Mouse (Mus musculus): ENCODE measurements around the gene Dffb. TPM values are rescaled to one million over a fixed set of nuclear protein-coding genes. Genes with fewer than 3 reads are reported as not detected.

Dffb gene
- total RNA-seq, 2 experiments from 2014 or later: 2.9 to 3.7 TPM

Other genes starting within 250 kb of the Dffb start
- gene A430005L14Rik, start 17.9 kb downstream of the Dffb start, total RNA-seq (2021): 10 to 100 TPM; 18.8 to 21.4 TPM
- 10 to 100 TPM; 25.3 to 28.2 TPM for gene Cep104, start 68 bp upstream of the Dffb start, total RNA-seq (2021)
- gene Lrrc47, start 36.6 kb upstream of the Dffb start, total RNA-seq (2021): 10 to 100 TPM; 55.6 to 58.5 TPM
- gene Smim1, start 51.1 kb upstream of the Dffb start, total RNA-seq (2021): 10 to 100 TPM; 45.4 to 54.8 TPM
- gene Ccdc27, start 67.6 kb upstream of the Dffb start, total RNA-seq (2021): not detected
- not detected for gene Trp73, start 165.1 kb upstream of the Dffb start, total RNA-seq (2021)
- 10 to 100 TPM; 20.3 to 22.6 TPM for gene Wrap73, start 167.2 kb upstream of the Dffb start, total RNA-seq (2021)
- gene Tprgl, start 185.5 kb upstream of the Dffb start, total RNA-seq (2021): 100 to 1,000 TPM; 159 to 168 TPM
- 1 to 10 TPM; 2.9 to 3.4 TPM for gene Megf6, start 195.6 kb upstream of the Dffb start, total RNA-seq (2021)

Measured in adrenal gland, postnatal 36 days (tissue).